ENCODE assay signal across 8 mouse cellular contexts in genomic region chr14:103069864-103070611, GRCm38 (mm10). TPM values are rescaled to one million over a fixed set of nuclear protein-coding genes. Genes with fewer than 3 reads are reported as not detected.
DNase-seq lines count a peak whose midpoint lies in the region; ATAC-seq and TF ChIP-seq lines count a peak whose summit lies in the region.

Cln5 (plus strand) TSS chr14:103070216.

- peak; percentile 93 for DNase-seq in CH12.LX (ENCODE audit: extremely low read depth)
- DNase-seq in c-Kit-positive CD71-positive TER-119-negative erythroid progenitor cells, embryonic 14.5 days (ENCODE audit: low read depth): peak; percentile 93
- DNase-seq in heart, postnatal 0 days (ENCODE audit: low spot score): peak; percentile 96
- DNase-seq in kidney, postnatal 4 days: peak; percentile 94 to 97

- peak; percentile 23 for TF ChIP-seq RAD21 in CH12.LX (IDR thresholded peaks at IDR 0.05; ENCODE audit: low read depth, low read length)

- ATAC-seq in forebrain, embryonic 12.5 days (ENCODE audit: low FRiP score): peak; percentile 96
- ATAC-seq in heart, postnatal 0 days (ENCODE audit: insufficient read depth, low read depth): peak; percentile 98
- peak; percentile 96 for ATAC-seq in liver, embryonic 16.5 days (ENCODE audit: low read depth)
- ATAC-seq in neural tube, embryonic 13.5 days (ENCODE audit: low read depth): peak; percentile 96

- peaks cover 3 to 23% of the 10 kb centered on the region in 2 experiments; a peak in 3 of 4 replicates for H3K4me1 ChIP-seq in CH12.LX (ENCODE audit: control insufficient read depth in 1 of 2, insufficient read depth in 2 of 2)
- H3K4me1 ChIP-seq in forebrain, embryonic 12.5 days: peaks cover 14% of the 10 kb centered on the region
- H3K4me1 ChIP-seq in heart, postnatal 0 days (ENCODE audit: control insufficient read depth, insufficient read depth): peaks cover 5% of the 10 kb centered on the region; the same call in 1 of the 2 replicates
- H3K4me1 ChIP-seq in liver, embryonic 16.5 days (ENCODE audit: control insufficient read depth, low read depth, low read length): peaks cover 19% of the 10 kb centered on the region
- H3K4me1 ChIP-seq in neural tube, embryonic 13.5 days (replicated peaks): peaks cover 13% of the 10 kb centered on the region
- peaks cover 5% of the 10 kb centered on the region for H3K4me1 ChIP-seq in testis, adult 2 months (ENCODE audit: control insufficient read depth, insufficient read depth, low read length)

- no peaks in the 10 kb centered on the region for H3K9me3 ChIP-seq in CH12.LX (replicated peaks; ENCODE audit: low read length)
- H3K9me3 ChIP-seq in forebrain, embryonic 12.5 days: no peaks in the 10 kb centered on the region
- H3K9me3 ChIP-seq in heart, postnatal 0 days (replicated peaks; ENCODE audit: control insufficient read depth, low read length): no peaks in the 10 kb centered on the region
- no peaks in the 10 kb centered on the region for H3K9me3 ChIP-seq in liver, embryonic 16.5 days (replicated peaks; ENCODE audit: control insufficient read depth, low read length)
- H3K9me3 ChIP-seq in neural tube, embryonic 13.5 days: no peaks in the 10 kb centered on the region

- H3K9ac ChIP-seq in CH12.LX (ENCODE audit: insufficient read depth, low read depth): peak within 1 kb of the TSS; percentile 70
- H3K9ac ChIP-seq in forebrain, embryonic 12.5 days: peak within 1 kb of the TSS; percentile 61
- H3K9ac ChIP-seq in heart, postnatal 0 days (replicated peaks; ENCODE audit: low read depth, low read length): peak within 1 kb of the TSS; percentile 58
- peak within 1 kb of the TSS; percentile 79 for H3K9ac ChIP-seq in liver, embryonic 16.5 days (ENCODE audit: low read depth, low read length)
- peak within 1 kb of the TSS; percentile 78 for H3K9ac ChIP-seq in neural tube, embryonic 13.5 days

- peaks cover 30 to 32% of the 10 kb centered on the region in 2 experiments for H3K36me3 ChIP-seq in CH12.LX (replicated peaks in 1 of 2; ENCODE audit: control insufficient read depth in 1 of 2, insufficient read depth in 1 of 2, low read length in 1 of 2)
- peaks cover 16% of the 10 kb centered on the region for H3K36me3 ChIP-seq in forebrain, embryonic 12.5 days (replicated peaks)
- peaks cover 15% of the 10 kb centered on the region for H3K36me3 ChIP-seq in heart, postnatal 0 days (replicated peaks; ENCODE audit: control insufficient read depth, insufficient read depth, low read length)
- H3K36me3 ChIP-seq in liver, embryonic 16.5 days (ENCODE audit: control insufficient read depth, insufficient read depth): peaks cover 21% of the 10 kb centered on the region
- H3K36me3 ChIP-seq in neural tube, embryonic 13.5 days: peaks cover 23% of the 10 kb centered on the region
- H3K36me3 ChIP-seq in testis, adult 2 months (ENCODE audit: control insufficient read depth, insufficient read depth, low read length): no peaks in the 10 kb centered on the region

- dilution Hi-C loops in CH12.LX (cut with MboI; ENCODE audit: extremely low pct_ligation_motif_present, extremely low pct_unique_long_range_greater_than_20kb, low sequenced_read_pairs): no loop called here

- H3K79me2 ChIP-seq in CH12.LX (replicated peaks; ENCODE audit: control insufficient read depth, extremely low read depth, insufficient read depth, poor library complexity, severe bottlenecking): peaks cover 7% of the 10 kb centered on the region

- TF ChIP-seq CTCF in CH12.LX (conservative IDR thresholded peaks at IDR 0.05 in 1 of 2, IDR thresholded peaks at IDR 0.05 in 1 of 2; ENCODE audit: low read depth in 2 of 2, low read length in 2 of 2): peak in 1 of 2 experiments; percentile 53; a peak in 2 of 4 replicates
- peak; percentile 44 for TF ChIP-seq CTCF in heart, postnatal 0 days (IDR thresholded peaks at IDR 0.05; ENCODE audit: low read depth)
- no peak for TF ChIP-seq CTCF in testis, adult 2 months (IDR thresholded peaks at IDR 0.05; ENCODE audit: control insufficient read depth, insufficient read depth, insufficient replicate concordance, low read depth, low read length)

- H3K4me3 ChIP-seq in CH12.LX (replicated peaks in 1 of 3; ENCODE audit: low read depth in 2 of 3, low read length in 2 of 3, poor library complexity in 1 of 3): peak within 1 kb of the TSS; percentile 84 to 91 (median 86)
- H3K4me3 ChIP-seq in forebrain, embryonic 12.5 days (replicated peaks): peak within 1 kb of the TSS; percentile 59
- H3K4me3 ChIP-seq in heart, postnatal 0 days (ENCODE audit: low read depth, low read length): peak within 1 kb of the TSS; percentile 82
- peak within 1 kb of the TSS; percentile 78 for H3K4me3 ChIP-seq in liver, embryonic 16.5 days (ENCODE audit: low read depth, low read length)
- peak within 1 kb of the TSS; percentile 71 for H3K4me3 ChIP-seq in neural tube, embryonic 13.5 days
- peak within 1 kb of the TSS; percentile 84 for H3K4me3 ChIP-seq in testis, adult 2 months (ENCODE audit: control insufficient read depth, low read depth, low read length)

- under 1% methylated on average over 65 of the region's 65 CpGs for WGBS in forebrain, embryonic 12.5 days
- under 1% methylated on average over 61 of the region's 65 CpGs for WGBS in heart, postnatal 0 days
- WGBS in liver, embryonic 16.5 days (ENCODE audit: insufficient replicate concordance): under 1% methylated on average over 65 of the region's 65 CpGs
- under 1% methylated on average over 65 of the region's 65 CpGs for WGBS in neural tube, embryonic 13.5 days

- TF ChIP-seq POLR2A in CH12.LX (IDR thresholded peaks at IDR 0.05; ENCODE audit: low read depth, low read length): peak; percentile 97
- TF ChIP-seq POLR2A in testis, adult 2 months (IDR thresholded peaks at IDR 0.05; ENCODE audit: control insufficient read depth, low read depth, low read length): peak; percentile 76

- H3K27me3 ChIP-seq in CH12.LX (replicated peaks): no peaks in the 10 kb centered on the region
- no peaks in the 10 kb centered on the region for H3K27me3 ChIP-seq in forebrain, embryonic 12.5 days
- H3K27me3 ChIP-seq in heart, postnatal 0 days (ENCODE audit: control insufficient read depth, insufficient read depth, low read length): no peaks in the 10 kb centered on the region
- no peaks in the 10 kb centered on the region for H3K27me3 ChIP-seq in liver, embryonic 16.5 days (ENCODE audit: control insufficient read depth, insufficient read depth, low read depth, low read length)
- no peaks in the 10 kb centered on the region for H3K27me3 ChIP-seq in neural tube, embryonic 13.5 days
- no peaks in the 10 kb centered on the region for H3K27me3 ChIP-seq in testis, adult 2 months (ENCODE audit: control insufficient read depth, insufficient read depth, low read length)

- H3K27ac ChIP-seq in CH12.LX (ENCODE audit: insufficient read depth, low read depth): peak within 1 kb of the TSS; percentile 76
- H3K27ac ChIP-seq in forebrain, embryonic 12.5 days: peak within 1 kb of the TSS; percentile 80
- peak within 1 kb of the TSS; percentile 92 for H3K27ac ChIP-seq in heart, postnatal 0 days (ENCODE audit: low read depth)
- peak within 1 kb of the TSS; percentile 98 for H3K27ac ChIP-seq in liver, embryonic 16.5 days (ENCODE audit: low read length)
- peak within 1 kb of the TSS; percentile 74 for H3K27ac ChIP-seq in neural tube, embryonic 13.5 days (replicated peaks)
- H3K27ac ChIP-seq in testis, adult 2 months (ENCODE audit: control insufficient read depth, insufficient read depth, low read depth, low read length): peak within 1 kb of the TSS; percentile 74

- no peak for TF ChIP-seq EP300 in CH12.LX (IDR thresholded peaks at IDR 0.05; ENCODE audit: low read length)
- peak; percentile 50; the same call in 1 of the 2 replicates for TF ChIP-seq EP300 in heart, postnatal 0 days (IDR thresholded peaks at IDR 0.05; ENCODE audit: low read depth)

- peak within 1 kb of the TSS; percentile 95 for H3K4me2 ChIP-seq in CH12.LX (ENCODE audit: insufficient read depth, low read depth, poor library complexity, severe bottlenecking)
- H3K4me2 ChIP-seq in forebrain, embryonic 12.5 days: peak within 1 kb of the TSS; percentile 81
- H3K4me2 ChIP-seq in heart, postnatal 0 days (ENCODE audit: low read depth, low read length): peak within 1 kb of the TSS; percentile 95
- peak within 1 kb of the TSS; percentile 92 for H3K4me2 ChIP-seq in liver, embryonic 16.5 days (ENCODE audit: low read depth, low read length)
- peak within 1 kb of the TSS; percentile 67 for H3K4me2 ChIP-seq in neural tube, embryonic 13.5 days

- in situ Hi-C loops in CH12.LX (cut with MboI; ENCODE audit: low pct_ligation_motif_present, low pct_unique_long_range_greater_than_20kb, low sequenced_read_pairs): loop anchor here (5.0 to 25.0 kb wide), 2 partner anchors 467 to 617 kb away; no protein-coding TSS in a partner anchor

TF ChIP-seq in CH12.LX, 34 proteins besides CTCF, POLR2A, EP300 and RAD21 (continues in another document):
- TF ChIP-seq TCF12 (IDR thresholded peaks at IDR 0.05; ENCODE audit: low read depth, low read length) (peak; percentile 78), GABPA (IDR thresholded peaks at IDR 0.05; ENCODE audit: insufficient replicate concordance, low read depth, low read length) (no peak), ZMIZ1 (IDR thresholded peaks at IDR 0.05; ENCODE audit: low read depth, low read length) (peak; percentile 91), CHD2 (IDR thresholded peaks at IDR 0.05; ENCODE audit: low read length) (no peak), MAFK (IDR thresholded peaks at IDR 0.05; ENCODE audit: insufficient replicate concordance, low read length) (no peak), MXI1 (IDR thresholded peaks at IDR 0.05; ENCODE audit: low read depth, low read length) (peak; percentile 64; the same call in 1 of the 2 replicates), KAT2A (IDR thresholded peaks at IDR 0.05; ENCODE audit: insufficient replicate concordance, low read length) (no peak), BHLHE40 (IDR thresholded peaks at IDR 0.05; ENCODE audit: low read depth, low read length) (peak; percentile 67), IRF4 (IDR thresholded peaks at IDR 0.05; ENCODE audit: low read depth, low read length) (0 out of 2 replicates have a peak, but pooled peaks have one; percentile 6), JUND (conservative IDR thresholded peaks at IDR 0.05; ENCODE audit: low read depth, low read length) (no peak), JUN (IDR thresholded peaks at IDR 0.05; ENCODE audit: insufficient read depth, low read depth, low read length) (no peak), NRF1 (IDR thresholded peaks at IDR 0.05; ENCODE audit: low read depth, low read length) (peak; percentile 94)

RNA-seq across cellular contexts. Expression of gene Cln5, which starts in this region (rescaled TPM):
- total RNA-seq in CH12.LX (2012; rRNA removed) (27.0 and 29.2 TPM in 2 replicates), CH12.LX (2014; rRNA removed) (51.5 and 62.0 TPM in 2 replicates)
- 33.5 and 34.7 TPM in 2 replicates for polyA plus RNA-seq in CH12.LX (2012; ENCODE audit: insufficient read length, low read depth)
- polyA plus RNA-seq in forebrain, embryonic 12.5 days (2016; fragmentation: Nextera tagmentation; extraction: Ambion mirVana): 17.6 and 19.9 TPM in 2 replicates
- total RNA-seq in heart, postnatal 0 days (2014; rRNA removed; ENCODE audit: low replicate concordance): 14.7 and 17.3 TPM in 2 replicates
- polyA plus RNA-seq in heart, postnatal 0 days (2015; fragmentation: Nextera tagmentation; extraction: Ambion mirVana): 21.8 and 22.9 TPM in 2 replicates
- 17.0 and 17.2 TPM in 2 replicates for polyA plus RNA-seq in liver, embryonic 16.5 days (2015; fragmentation: Nextera tagmentation; extraction: Ambion mirVana)
- 16.2 and 18.1 TPM in 2 replicates for polyA plus RNA-seq in neural tube, embryonic 13.5 days (2015; fragmentation: Nextera tagmentation; extraction: Ambion mirVana)
- polyA plus RNA-seq in testis, adult 2 months (2012; rRNA removed): 2.8 and 3.2 TPM in 2 replicates

Comparison
In these comparisons a context has a peak if more than half of its experiments do, and no peak if none do; other contexts are left out.
1. Peak in every context shown above with its lines: DNase-seq, ATAC-seq, H3K4me3 ChIP-seq and H3K27ac ChIP-seq.